Mouse (Mus musculus) heart, adult 10 weeks (tissue): ENCODE measurements around the gene Nek5. TPM values are rescaled to one million over a fixed set of nuclear protein-coding genes. Genes with fewer than 3 reads are reported as not detected.

Experiments used
- polyA plus RNA-seq: library from polyadenylated mRNA; stranded (reverse); fragments of 350-450 nt; fragmentation: Illumina TruSeq; extraction: RNeasy Lipid Tissue Mini Kit (QIAGEN cat#74804); gene quantifications from one replicate; pipeline ENCODE4 v1.2.3, GENCODE M21; 2014; ENCODE audit warnings: low read depth, low replicate concordance

The Nek5 gene
- not detected for polyA plus RNA-seq

DNA sequence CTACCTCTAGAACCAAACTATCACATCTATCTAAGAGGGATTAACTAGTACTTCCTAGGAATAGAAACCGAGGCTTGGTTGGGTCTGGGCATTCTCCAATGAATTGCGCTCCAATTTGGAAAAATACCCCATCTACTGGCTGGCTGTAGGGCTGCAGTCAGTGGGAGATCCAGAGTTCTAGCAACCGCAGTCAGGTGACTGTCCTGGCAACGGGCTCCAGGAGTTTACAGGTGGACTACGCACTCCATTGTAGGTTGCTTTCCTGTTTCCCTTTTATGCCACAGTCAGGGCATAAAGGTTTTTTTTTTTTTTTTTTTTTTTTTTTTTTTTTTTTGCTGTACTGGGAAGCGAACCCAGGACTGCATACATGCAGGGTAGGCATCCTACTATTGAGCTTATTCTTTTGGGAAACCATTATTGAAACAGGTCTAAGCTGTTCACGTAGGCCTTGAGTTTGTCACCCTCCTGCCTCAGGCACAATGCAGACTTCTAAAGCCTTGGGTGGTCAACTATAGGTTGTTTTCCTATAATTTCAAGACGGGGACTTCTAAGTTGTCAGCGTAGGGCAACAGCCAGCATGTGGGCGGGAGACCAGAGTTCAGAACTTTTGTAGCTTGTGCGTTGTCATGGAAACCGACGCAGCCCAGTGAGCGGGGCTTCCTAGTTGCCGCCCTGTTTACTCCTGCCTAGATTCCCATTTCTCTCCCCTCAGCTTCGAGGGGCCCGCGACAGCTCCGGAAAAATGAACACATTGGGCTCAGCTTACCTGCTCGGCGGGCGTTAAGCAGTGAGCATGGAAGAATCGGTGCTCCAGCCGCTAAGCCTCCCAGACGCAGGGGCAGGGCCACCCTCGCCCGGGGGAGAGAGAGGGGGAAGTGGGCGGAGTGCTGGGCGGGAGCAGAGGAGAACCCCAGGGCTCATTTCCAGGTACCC, at the start of gene Nek5:
Nek5 (minus strand) TSS at position 834 of the 933 bp plus-strand sequence.

DNA sequence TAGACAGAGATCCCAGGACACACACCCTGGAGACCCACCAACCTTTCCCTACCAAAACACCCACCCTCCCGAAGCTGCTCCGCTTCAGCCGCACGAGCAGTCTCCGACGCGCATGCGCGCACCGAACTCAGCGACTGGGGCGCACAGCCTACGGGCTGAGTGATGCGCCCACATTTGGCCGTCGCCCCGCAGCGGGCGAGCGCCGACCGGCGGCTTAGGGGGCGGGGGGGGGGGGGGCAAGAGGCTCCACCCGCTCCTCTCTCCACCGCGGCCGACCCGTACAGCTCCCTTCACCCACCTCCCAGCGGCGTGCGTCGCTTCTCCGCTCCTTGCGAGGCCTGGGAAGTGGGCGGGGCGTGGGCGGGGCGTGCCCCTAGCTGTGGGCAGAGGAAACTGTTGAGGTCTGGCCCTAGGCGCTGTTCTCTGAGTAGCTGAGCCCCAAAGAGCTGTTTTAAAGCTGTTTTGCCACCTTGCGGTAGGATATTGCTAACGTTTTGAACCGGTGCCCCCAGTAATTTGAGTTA, 41.3 kb upstream of the Nek5 start, which contains the start of gene Nek3:
Nek3 (minus strand) TSS at position 356 of the 524 bp plus-strand sequence.

DNA sequence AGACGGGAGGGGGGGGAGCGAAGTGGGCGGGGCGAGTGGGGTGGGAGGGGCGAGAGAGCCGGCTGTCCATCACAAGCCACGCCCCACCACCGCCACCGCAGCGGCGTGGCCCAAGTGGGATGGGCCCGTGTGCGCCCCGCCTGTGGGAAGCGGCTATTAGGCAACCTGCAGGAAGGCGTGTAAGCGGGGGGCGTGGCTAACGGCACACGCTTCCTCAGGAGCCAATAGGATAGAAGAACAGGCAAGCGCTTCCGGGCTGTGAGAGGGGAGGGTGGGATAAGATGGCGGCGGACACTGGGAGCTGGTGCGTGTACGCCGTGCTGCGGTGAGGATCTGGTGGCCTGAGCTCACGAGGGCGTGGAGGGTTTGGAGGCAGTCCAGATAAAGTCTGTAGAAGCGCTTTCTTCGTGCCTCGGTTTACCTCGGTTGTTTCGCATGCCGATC, 64.4 kb downstream of the Nek5 start, which contains the start of gene Alg11:
Alg11 (plus strand) TSS at position 276 of the 444 bp plus-strand sequence.

DNA sequence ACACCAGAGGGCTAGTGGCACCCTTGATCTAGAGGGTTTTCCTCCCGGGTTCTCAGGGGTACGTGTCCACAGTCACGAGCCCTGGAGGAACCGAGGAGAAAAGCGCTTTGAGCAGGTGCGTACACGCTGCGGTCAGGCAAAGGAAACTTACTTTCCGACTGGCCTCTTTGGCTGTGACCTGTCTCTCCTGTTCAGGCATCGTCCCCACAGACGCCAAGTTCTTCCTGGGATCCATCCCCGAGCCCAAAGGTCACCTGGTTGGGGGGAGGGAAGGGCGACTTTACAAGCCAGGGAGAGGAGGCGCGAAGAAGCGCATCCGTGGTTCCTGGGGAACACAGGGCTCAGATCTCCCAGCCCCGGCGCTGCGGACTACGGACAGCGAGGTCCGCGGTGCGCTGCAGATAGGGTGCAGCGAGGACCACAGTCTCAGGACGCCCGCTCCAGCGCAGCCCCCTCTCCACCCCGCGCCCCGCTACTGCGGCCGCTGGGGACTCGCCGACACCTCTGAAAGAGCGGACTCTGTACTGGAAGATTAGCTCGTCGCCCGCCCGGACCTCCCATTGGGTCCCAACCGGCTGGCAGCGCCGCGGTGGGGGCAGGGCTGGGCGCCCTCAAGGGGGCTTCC, 64.9 kb downstream of the Nek5 start, which contains the start of gene Atp7b:
Atp7b (minus strand) TSS at position 485 of the 625 bp plus-strand sequence.

Other genes starting within 250 kb of the Nek5 start
- not detected for gene Defb9, start 239.6 kb downstream of the Nek5 start, polyA plus RNA-seq
- gene Defb11, start 218.6 kb downstream of the Nek5 start, polyA plus RNA-seq = not detected
- not detected for gene Defb15, start 192.3 kb downstream of the Nek5 start, polyA plus RNA-seq
- gene Defb35, start 186.7 kb downstream of the Nek5 start, polyA plus RNA-seq = not detected
- gene Defb13, start 178.3 kb downstream of the Nek5 start, polyA plus RNA-seq = not detected
- gene Fam90a1a, start 166.3 kb downstream of the Nek5 start, polyA plus RNA-seq = not detected
- not detected for gene Ccdc70, start 155.3 kb downstream of the Nek5 start, polyA plus RNA-seq
- 0.08 TPM for gene Atp7b, start 64.7 kb downstream of the Nek5 start, polyA plus RNA-seq
- gene Alg11, start 64.3 kb downstream of the Nek5 start, polyA plus RNA-seq = 5.0 TPM
- 3.2 TPM for gene Nek3, start 41.4 kb upstream of the Nek5 start, polyA plus RNA-seq
- gene Ckap2, start 60.8 kb upstream of the Nek5 start, polyA plus RNA-seq = 0.31 TPM
- gene Vps36, start 67.8 kb upstream of the Nek5 start, polyA plus RNA-seq = 23.3 TPM
- 4.5 TPM for gene Thsd1, start 102.3 kb upstream of the Nek5 start, polyA plus RNA-seq
- gene Tpte, start 158.4 kb upstream of the Nek5 start, polyA plus RNA-seq = not detected